Mouse (Mus musculus) ovary, postnatal 36 days (tissue): ENCODE results near the gene Borcs6.
"Not testable (repeated sequence)": the region's sequence is repeated elsewhere in the genome, so short reads cannot be mapped to it uniquely, and the experiment has no call there.

Experiments
- DNase-seq: peaks from one replicate; pipeline ENCODE4 v3.0.0; 2022; ENCODE audit warnings: low spot score, mixed read lengths

Gene Borcs6

GRCm38 (mm10) chr11:69089616-69090290 lies 30.2 kb downstream of the Borcs6 start:
- no peak for DNase-seq

GRCm38 (mm10) chr11:69090367-69090766 lies 30.9 kb downstream of the Borcs6 start:
- DNase-seq, result no peak

DNA sequence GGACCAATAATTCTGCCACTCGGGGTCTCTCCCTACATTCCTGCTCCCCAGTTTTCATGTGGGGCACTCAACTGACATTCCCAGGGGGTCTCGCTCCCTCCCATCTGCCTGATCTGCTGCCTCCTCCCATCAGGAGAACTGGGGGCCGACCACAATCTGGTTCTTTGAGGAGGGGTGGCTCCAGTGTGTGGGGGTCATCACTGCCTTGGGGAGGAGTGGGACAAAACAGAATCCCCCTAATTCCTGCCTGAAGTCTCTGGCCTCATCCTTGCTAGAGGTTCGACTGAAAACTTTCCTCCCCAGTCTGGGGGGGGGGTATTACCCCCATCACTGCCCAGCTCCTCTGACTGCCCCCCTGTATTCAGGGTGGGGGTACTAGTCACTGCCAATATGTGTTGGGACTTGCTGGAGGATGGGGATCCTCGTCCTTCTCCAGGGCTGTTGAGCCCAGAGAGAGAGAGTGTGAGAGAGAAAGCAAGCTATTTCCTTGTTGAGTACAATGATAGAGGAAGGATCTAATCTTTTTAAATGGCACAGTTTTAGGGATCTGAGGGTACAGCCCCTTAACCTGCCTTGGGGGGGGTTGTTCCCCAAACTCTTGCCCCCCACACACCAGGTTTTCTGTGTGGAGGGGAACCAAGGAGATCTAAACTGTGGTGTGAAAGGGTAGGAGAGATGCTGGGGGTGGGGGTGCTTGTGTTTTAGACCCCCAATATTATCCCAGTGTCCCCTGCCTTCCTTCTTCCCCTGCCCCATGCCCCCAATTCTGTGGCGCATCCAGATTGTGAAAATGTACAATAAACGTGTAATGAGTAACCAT lies 32.3 kb downstream of the Borcs6 start:
- DNase-seq, result no peak

DNA sequence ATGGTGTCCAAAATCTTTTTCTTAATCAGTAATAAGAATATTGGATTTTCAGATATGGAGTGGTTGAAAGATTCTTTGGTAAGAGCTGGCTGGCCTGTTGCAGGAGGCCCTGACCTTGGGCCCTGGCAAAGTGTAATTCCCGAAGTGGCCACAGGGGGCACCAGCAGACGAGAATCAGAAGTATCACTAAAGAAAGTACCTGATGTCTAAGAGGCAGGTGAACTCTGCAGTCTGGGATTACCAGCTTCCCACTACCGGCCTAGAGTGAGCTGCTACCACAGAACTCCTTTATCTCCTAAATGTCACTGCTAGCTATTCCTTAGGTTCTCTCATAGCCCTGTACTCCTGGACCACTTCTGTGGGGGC lies 32.9 kb downstream of the Borcs6 start:
- DNase-seq, result peak; percentile 86

DNA sequence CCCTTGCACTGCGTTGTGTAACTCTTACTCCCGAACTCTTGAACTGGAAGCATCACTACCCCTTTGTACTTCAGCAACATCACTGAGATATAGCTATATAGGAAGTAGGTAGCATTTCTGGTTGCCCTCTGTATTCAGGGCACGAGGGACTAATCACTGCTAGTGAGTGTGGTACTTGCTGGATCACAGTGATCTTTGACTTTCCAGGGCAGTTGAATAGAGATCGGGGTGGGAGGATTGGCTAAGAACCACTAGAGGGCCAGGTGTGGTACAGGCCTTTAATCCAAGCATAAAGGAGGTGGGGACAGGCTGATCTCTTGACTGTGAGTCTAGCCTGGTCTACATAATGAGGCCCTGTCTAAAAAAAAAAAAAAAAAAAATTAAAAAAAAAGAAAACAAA lies 33.4 kb downstream of the Borcs6 start:
- no peak for DNase-seq

- not testable (repeated sequence) for DNase-seq
These were observed 34.3 kb downstream of the Borcs6 start for GRCm38 (mm10) chr11:69093856-69094255.

DNA sequence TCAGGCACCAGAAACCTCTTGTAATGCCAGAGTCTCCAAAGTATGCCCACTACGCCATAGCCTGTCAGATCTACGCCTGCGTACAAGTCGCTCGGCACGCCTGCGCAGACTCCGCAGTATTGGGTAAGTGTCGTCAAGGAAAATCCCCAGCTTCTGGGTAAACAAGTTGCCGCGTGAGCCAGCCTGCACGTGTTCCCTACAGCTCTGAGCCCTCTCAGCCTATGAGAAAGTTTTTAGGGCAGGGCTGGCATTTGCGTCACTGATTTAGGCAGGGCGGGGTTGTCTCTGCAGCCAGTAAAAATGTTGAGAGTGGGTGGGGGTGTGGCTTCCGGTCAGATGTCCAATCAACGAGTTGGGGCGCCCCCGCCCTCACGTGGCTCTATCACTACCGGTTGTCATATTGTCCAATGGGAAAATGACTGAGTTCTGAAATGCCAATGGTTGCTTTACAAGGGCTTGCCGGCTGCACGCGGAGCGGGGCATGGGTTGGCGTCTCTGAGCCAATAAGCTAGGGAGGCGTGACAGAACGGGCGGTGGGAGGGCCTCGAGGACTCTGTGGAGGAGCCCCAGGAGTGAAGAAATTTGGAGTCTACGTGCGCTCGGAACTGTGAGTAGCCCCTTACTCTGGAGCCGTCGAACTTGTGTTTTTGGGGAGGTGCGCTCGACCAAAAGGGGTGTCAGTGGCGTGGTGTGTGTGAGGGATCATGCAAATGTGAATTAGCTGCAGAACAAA lies 35.3 kb downstream of the Borcs6 start, which contains the start of gene Per1:
Per1 (plus strand) TSS at position 521 of the 733 bp plus-strand sequence.
- DNase-seq, result peak; percentile 97

- no peak for DNase-seq
These were observed 36.2 kb downstream of the Borcs6 start for GRCm38 (mm10) chr11:69095511-69096231.

GRCm38 (mm10) chr11:69096360-69096986 lies 37.0 kb downstream of the Borcs6 start:
- DNase-seq, result no peak

- peak; percentile 99 for DNase-seq
These were observed 37.7 kb downstream of the Borcs6 start for GRCm38 (mm10) chr11:69096987-69097900.

GRCm38 (mm10) chr11:69098039-69098761 lies 38.7 kb downstream of the Borcs6 start:
- DNase-seq, result no peak

DNA sequence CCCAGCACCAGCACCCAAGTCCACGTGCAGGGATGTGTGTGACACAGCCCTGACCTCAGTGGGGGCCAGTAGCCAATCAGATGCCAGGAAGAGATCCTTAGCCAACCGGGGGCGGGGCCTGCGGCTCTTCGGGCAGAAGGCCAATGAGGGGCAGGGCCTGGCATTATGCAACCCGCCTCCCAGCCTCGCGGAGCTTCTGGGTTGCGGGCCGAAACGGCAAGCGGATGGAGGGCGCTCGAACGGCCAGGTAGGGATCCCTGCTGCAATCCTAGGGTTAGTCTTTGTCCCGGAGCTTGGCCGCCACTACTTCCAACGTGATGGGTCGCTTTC lies 39.2 kb downstream of the Borcs6 start:
- peak; percentile 95 for DNase-seq

GRCm38 (mm10) chr11:69099177-69099914 lies 39.8 kb downstream of the Borcs6 start:
- DNase-seq, result peak; percentile 72

DNA sequence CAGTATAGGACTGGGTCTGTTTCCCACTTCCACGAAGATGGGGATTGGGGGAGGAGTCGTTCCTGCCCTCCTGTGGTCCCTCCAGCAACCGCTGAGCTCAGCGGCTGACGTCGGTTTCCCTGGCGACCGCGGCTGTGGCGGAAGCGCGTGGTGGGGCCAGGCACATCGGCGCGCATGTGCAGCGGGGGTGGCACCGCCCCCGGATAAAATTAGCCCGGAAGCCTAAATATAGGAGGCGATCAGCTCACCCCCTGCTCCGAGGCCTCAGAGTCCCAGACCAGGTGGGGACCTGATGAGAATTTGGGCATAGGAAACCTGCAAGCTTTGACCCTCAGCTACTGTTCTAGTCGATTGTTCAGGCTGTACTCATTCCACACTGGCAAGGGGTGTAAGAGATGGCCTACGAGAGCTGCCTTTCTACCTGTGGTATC lies 40.4 kb downstream of the Borcs6 start:
- peak; percentile 90 for DNase-seq

DNA sequence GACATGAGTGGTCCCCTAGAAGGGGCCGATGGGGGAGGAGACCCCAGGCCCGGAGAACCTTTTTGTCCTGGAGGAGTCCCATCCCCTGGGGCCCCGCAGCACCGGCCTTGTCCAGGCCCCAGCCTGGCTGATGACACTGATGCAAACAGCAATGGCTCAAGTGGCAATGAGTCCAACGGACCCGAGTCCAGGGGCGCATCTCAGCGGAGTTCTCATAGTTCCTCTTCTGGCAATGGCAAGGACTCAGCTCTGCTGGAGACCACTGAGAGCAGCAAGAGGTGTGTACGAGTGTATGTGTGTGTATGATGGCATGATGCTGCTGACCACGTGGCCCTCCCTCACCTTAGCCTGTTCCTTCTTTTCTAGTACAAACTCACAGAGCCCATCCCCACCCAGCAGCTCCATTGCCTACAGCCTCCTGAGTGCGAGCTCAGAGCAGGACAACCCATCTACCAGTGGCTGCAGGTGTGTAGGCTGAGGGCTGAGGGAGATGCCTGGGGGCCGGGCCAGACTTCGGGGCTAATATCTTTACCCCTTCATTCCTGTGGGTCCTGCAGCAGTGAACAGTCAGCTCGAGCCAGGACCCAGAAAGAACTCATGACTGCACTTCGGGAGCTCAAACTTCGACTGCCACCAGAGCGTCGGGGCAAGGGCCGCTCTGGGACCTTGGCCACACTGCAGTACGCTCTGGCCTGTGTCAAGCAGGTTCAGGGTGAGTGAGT lies 41.3 kb downstream of the Borcs6 start:
- DNase-seq, result no peak

DNA sequence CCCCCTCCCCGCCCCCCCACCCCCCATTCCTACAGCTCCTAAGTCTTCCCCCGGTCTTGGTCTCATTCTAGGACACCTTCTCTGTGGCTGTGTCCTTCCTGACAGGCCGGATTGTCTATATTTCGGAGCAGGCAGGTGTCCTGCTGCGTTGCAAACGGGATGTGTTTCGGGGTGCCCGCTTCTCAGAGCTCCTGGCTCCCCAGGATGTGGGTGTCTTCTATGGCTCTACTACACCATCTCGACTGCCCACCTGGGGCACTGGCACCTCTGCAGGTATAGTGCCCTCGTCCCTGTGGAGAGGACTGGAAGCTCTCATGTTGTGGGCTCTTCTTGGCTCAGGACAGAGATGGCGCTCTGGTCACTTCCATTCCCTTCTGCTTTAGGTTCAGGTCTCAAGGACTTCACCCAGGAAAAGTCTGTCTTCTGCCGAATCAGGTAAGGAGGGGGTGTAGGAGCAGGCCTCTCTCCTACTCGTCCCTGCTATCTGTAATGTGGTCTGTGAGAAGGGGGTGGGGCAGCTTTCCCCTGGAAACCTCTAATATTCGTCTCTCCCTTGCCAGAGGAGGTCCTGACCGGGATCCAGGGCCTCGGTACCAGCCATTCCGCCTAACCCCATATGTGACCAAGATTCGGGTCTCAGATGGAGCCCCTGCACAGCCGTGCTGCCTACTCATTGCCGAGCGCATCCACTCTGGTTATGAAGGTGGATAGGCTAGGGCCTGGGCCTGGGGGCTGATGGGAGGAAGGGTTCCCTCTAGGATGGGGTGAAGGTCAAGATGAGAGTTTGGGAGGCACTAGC lies 42.3 kb downstream of the Borcs6 start:
- no peak for DNase-seq

DNA sequence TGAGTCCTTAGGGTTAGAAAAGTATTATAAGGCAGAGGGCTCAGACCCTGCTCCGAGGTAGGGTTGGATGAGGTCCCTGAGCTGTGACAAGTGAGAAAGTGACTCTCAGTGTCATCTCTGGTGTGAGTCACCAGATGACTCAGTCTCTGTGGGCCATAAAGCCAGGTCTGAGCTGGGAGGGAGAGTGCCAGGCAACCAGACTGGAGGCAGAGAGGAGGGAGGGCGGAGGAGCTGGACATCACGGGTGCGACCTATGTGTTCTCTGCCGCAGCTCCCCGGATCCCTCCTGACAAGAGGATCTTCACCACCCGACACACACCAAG lies 42.8 kb downstream of the Borcs6 start:
- DNase-seq, result no peak

DNA sequence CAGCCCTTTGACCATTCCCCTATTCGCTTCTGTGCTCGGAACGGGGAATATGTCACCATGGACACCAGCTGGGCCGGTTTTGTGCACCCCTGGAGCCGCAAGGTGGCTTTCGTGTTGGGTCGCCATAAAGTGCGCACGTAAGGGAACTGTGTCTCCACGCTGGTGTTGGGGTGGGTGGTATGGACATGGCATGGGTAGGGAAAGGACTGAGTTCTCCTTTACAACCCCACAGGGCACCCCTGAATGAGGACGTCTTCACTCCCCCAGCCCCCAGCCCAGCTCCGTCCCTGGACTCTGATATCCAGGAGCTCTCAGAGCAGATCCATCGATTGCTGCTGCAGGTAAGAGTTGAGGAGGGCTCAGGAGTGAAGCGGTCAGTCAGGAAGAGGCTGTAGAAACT lies 43.6 kb downstream of the Borcs6 start:
- DNase-seq, result no peak
